Mouse (Mus musculus): ENCODE results near the gene Ptprm. TPM values are rescaled to one million over a fixed set of nuclear protein-coding genes. Genes with fewer than 3 reads are reported as not detected.

Gene Ptprm
- polyA plus RNA-seq, 1 experiment from 2014 or later: 5.4 TPM

DNA sequence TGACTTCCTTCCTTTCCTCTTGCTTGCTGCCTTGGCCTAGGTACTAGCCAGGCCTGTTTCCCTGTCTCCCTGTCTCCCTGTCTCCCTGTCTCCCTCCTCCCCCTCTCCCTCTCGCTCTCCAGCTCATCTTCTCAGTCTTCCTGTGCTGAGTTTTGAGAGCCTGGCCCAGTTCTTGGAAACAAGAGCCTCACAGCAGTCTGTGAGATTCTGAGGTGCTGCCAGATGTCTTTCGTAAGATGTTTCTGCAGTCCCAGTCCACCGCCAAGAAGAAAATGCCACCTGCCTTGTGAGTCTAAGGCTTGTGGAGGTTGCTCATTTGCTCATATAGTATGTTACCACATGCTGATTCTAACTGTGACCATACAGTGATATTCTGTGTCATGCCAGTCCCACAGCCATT is 572.3 kb downstream of the Ptprm start:
- Histone ChIP-seq H3K36me3 (ENCODE audit: control insufficient read depth, insufficient read depth) (no peaks in the 10 kb centered on the region), H3K4me2 (replicated peaks; ENCODE audit: low read depth) (no peak overlapping the region), H3K4me1 (replicated peaks; ENCODE audit: control insufficient read depth, insufficient read depth, low read length) (no peaks in the 10 kb centered on the region), H3K4me3 (ENCODE audit: low read depth, low read length) (no peak overlapping the region), H3K27me3 (replicated peaks; ENCODE audit: control insufficient read depth, insufficient read depth, low read length) (no peaks in the 10 kb centered on the region), H3K9me3 (ENCODE audit: control insufficient read depth) (no peaks in the 10 kb centered on the region), H3K9ac (ENCODE audit: low read depth, low read length) (no peak overlapping the region), H3K27ac (ENCODE audit: low read depth, low read length) (no peak overlapping the region)
- WGBS: 61% methylated on average over 3 of the region's 3 CpGs
- ATAC-seq: no peak
- TF ChIP-seq CTCF (IDR thresholded peaks at IDR 0.05; ENCODE audit: low read depth): no peak

- Histone ChIP-seq H3K27me3 (replicated peaks; ENCODE audit: control insufficient read depth, insufficient read depth, low read length) (no peaks in the 10 kb centered on the region), H3K36me3 (ENCODE audit: control insufficient read depth, insufficient read depth) (no peaks in the 10 kb centered on the region), H3K4me1 (replicated peaks; ENCODE audit: control insufficient read depth, insufficient read depth, low read length) (no peaks in the 10 kb centered on the region), H3K27ac (ENCODE audit: low read depth, low read length) (no peak overlapping the region), H3K4me2 (replicated peaks; ENCODE audit: low read depth) (no peak overlapping the region), H3K9me3 (ENCODE audit: control insufficient read depth) (no peaks in the 10 kb centered on the region), H3K4me3 (ENCODE audit: low read depth, low read length) (no peak overlapping the region), H3K9ac (ENCODE audit: low read depth, low read length) (no peak overlapping the region)
- ATAC-seq: no peak
- 72% methylated on average over 1 of the region's 1 CpGs for WGBS
- no peak for TF ChIP-seq CTCF (IDR thresholded peaks at IDR 0.05; ENCODE audit: low read depth)
These were observed 575.2 kb downstream of the Ptprm start for GRCm38 (mm10) chr17:66779026-66779425.

GRCm38 (mm10) chr17:66769365-66770363 is 584.6 kb downstream of the Ptprm start:
- ATAC-seq: no peak
- Histone ChIP-seq H3K36me3 (ENCODE audit: control insufficient read depth, insufficient read depth) (no peaks in the 10 kb centered on the region), H3K4me2 (replicated peaks; ENCODE audit: low read depth) (no peak overlapping the region)

DNA sequence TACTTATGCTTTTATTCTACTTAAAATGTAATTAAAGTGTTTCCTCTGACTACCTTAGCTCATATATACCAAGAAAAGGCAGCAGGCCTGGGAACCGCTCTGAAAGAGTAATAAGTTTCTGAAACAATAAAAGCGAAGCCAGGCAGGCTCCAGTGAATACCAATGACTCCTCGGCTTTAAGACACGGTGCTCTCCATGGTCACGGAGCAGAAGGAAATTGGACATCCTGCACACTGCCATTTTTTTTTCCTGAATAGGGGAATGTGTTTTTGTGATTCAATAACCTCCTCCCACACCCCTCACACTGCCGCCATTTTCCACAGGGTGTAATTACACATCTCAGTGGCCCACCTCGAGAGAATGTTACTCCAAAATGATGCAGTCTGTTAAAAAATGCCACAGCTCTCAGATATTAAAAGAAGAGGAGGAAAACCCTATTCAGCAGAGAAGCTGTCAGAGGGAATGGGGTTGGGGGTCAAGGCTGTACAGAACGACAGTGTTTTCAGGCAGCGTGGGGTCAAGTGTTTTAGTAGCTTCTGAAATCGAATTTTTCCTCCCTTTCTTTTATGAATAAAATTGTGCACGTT is 585.5 kb downstream of the Ptprm start:
- no peaks in the 10 kb centered on the region for H3K4me1 ChIP-seq (replicated peaks; ENCODE audit: control insufficient read depth, insufficient read depth, low read length)
- no peaks in the 10 kb centered on the region for H3K9me3 ChIP-seq (ENCODE audit: control insufficient read depth)
- H3K9ac ChIP-seq (ENCODE audit: low read depth, low read length): no peak overlapping the region
- WGBS: 74% methylated on average over 11 of the region's 11 CpGs
- H3K27ac ChIP-seq (ENCODE audit: low read depth, low read length): no peak overlapping the region
- H3K4me2 ChIP-seq (replicated peaks; ENCODE audit: low read depth): no peak overlapping the region
- H3K36me3 ChIP-seq (ENCODE audit: control insufficient read depth, insufficient read depth): no peaks in the 10 kb centered on the region
- no peak for TF ChIP-seq CTCF (IDR thresholded peaks at IDR 0.05; ENCODE audit: low read depth)
- H3K27me3 ChIP-seq (replicated peaks; ENCODE audit: control insufficient read depth, insufficient read depth, low read length): no peaks in the 10 kb centered on the region
- H3K4me3 ChIP-seq (ENCODE audit: low read depth, low read length): no peak overlapping the region
- no peak for ATAC-seq

More at GRCm38 (mm10) chr17:66769365-66770363, 584.6 kb downstream of the Ptprm start:
- no peak overlapping the region for H3K27ac ChIP-seq (ENCODE audit: low read depth, low read length)
- 90% methylated on average over 14 of the region's 14 CpGs for WGBS
- TF ChIP-seq CTCF (IDR thresholded peaks at IDR 0.05; ENCODE audit: low read depth): no peak
- H3K4me3 ChIP-seq (ENCODE audit: low read depth, low read length): no peak overlapping the region
- H3K9ac ChIP-seq (ENCODE audit: low read depth, low read length): no peak overlapping the region
- no peaks in the 10 kb centered on the region for H3K27me3 ChIP-seq (replicated peaks; ENCODE audit: control insufficient read depth, insufficient read depth, low read length)
- no peaks in the 10 kb centered on the region for H3K9me3 ChIP-seq (ENCODE audit: control insufficient read depth)
- no peaks in the 10 kb centered on the region for H3K4me1 ChIP-seq (replicated peaks; ENCODE audit: control insufficient read depth, insufficient read depth, low read length)

DNA sequence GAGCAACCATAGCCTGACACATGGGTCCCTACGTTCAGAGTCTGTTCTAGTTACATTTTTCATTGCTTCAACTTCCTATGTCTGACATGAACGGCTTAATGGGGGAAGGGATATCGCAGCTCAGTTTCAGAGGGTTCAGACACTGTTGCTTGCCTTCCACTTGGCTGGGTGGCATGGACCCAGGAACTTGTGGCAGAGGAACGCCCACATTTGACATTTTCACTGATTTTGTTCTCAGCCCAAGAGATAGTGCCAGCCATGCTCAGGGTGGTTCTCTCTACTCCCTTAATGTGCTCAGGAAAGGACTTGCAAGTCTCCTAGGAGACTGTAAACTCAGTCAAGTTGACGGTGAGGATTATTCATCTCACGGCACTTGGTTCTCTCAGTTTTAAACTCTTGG is 588.1 kb downstream of the Ptprm start:
- H3K9me3 ChIP-seq (ENCODE audit: control insufficient read depth): no peaks in the 10 kb centered on the region
- H3K9ac ChIP-seq (ENCODE audit: low read depth, low read length): no peak overlapping the region
- H3K4me1 ChIP-seq (replicated peaks; ENCODE audit: control insufficient read depth, insufficient read depth, low read length): no peaks in the 10 kb centered on the region
- ATAC-seq: no peak
- TF ChIP-seq CTCF (IDR thresholded peaks at IDR 0.05; ENCODE audit: low read depth): no peak
- no peaks in the 10 kb centered on the region for H3K27me3 ChIP-seq (replicated peaks; ENCODE audit: control insufficient read depth, insufficient read depth, low read length)
- no peaks in the 10 kb centered on the region for H3K36me3 ChIP-seq (ENCODE audit: control insufficient read depth, insufficient read depth)
- H3K27ac ChIP-seq (ENCODE audit: low read depth, low read length): no peak overlapping the region
- no peak overlapping the region for H3K4me3 ChIP-seq (ENCODE audit: low read depth, low read length)
- 76% methylated on average over 6 of the region's 6 CpGs for WGBS
- H3K4me2 ChIP-seq (replicated peaks; ENCODE audit: low read depth): no peak overlapping the region

GRCm38 (mm10) chr17:66764435-66764834 is 589.8 kb downstream of the Ptprm start:
- no peaks in the 10 kb centered on the region for H3K36me3 ChIP-seq (ENCODE audit: control insufficient read depth, insufficient read depth)
- no peak for TF ChIP-seq CTCF (IDR thresholded peaks at IDR 0.05; ENCODE audit: low read depth)
- no peaks in the 10 kb centered on the region for H3K27me3 ChIP-seq (replicated peaks; ENCODE audit: control insufficient read depth, insufficient read depth, low read length)
- no peak overlapping the region for H3K4me3 ChIP-seq (ENCODE audit: low read depth, low read length)
- 67% methylated on average over 2 of the region's 2 CpGs for WGBS
- H3K4me1 ChIP-seq (replicated peaks; ENCODE audit: control insufficient read depth, insufficient read depth, low read length): no peaks in the 10 kb centered on the region
- no peak overlapping the region for H3K4me2 ChIP-seq (replicated peaks; ENCODE audit: low read depth)
- no peak overlapping the region for H3K9ac ChIP-seq (ENCODE audit: low read depth, low read length)
- no peak for ATAC-seq
- no peak overlapping the region for H3K27ac ChIP-seq (ENCODE audit: low read depth, low read length)
- no peaks in the 10 kb centered on the region for H3K9me3 ChIP-seq (ENCODE audit: control insufficient read depth)
